Mouse (Mus musculus) spleen, adult 2 months (tissue): ENCODE results near the gene Snx29.

Experiments used
- CTCF ChIP-seq: fragments of 200-500 bp; IDR thresholded peaks from 2 replicates; pipeline ENCODE4 v1.5.1; 2011; ENCODE audit warnings: mild to moderate bottlenecking, inconsistent platforms; ENCODE audit not compliant: insufficient read depth, insufficient read length, insufficient replicate concordance; ENCODE audit errors: extremely low read depth
- POLR2A ChIP-seq: fragments of 200-500 bp; IDR thresholded peaks from 2 replicates; pipeline ENCODE4 v1.6.1; 2011; ENCODE audit warnings: low read depth, low read length, inconsistent platforms

GRCm38 (mm10) chr16:11756598-11757245 lies 434.0 kb downstream of the Snx29 start:
- TF ChIP-seq CTCF (no peak), POLR2A (no peak)
